Mouse (Mus musculus): ENCODE results near the gene Slc35g2. TPM values are rescaled to one million over a fixed set of nuclear protein-coding genes. Genes with fewer than 3 reads are reported as not detected.

Gene Slc35g2
- total and polyA plus RNA-seq, 3 experiments = not detected

- peak overlapping the region; percentile 83 to 96 (median 83) for H3K4me3 ChIP-seq (replicated peaks in 1 of 3; ENCODE audit: low read depth in 2 of 3, low read length in 2 of 3, poor library complexity in 1 of 3)
- H3K9me3 ChIP-seq (replicated peaks; ENCODE audit: low read length) = peaks cover 8% of the 10 kb centered on the region
- DNase-seq (ENCODE audit: extremely low read depth) = peak; percentile 45
- H3K4me1 ChIP-seq (ENCODE audit: control insufficient read depth in 1 of 2, insufficient read depth in 2 of 2) = peaks cover 0 to 29% of the 10 kb centered on the region in 2 experiments; a peak in 2 of 4 replicates
- peak overlapping the region; percentile 83; the same call in 1 of the 2 replicates for H3K27ac ChIP-seq (ENCODE audit: insufficient read depth, low read depth)
- H3K27me3 ChIP-seq (replicated peaks) = no peaks in the 10 kb centered on the region
- H3K36me3 ChIP-seq (replicated peaks in 1 of 2; ENCODE audit: control insufficient read depth in 1 of 2, insufficient read depth in 1 of 2, low read length in 1 of 2) = peaks cover 0 to 10% of the 10 kb centered on the region in 2 experiments
- H3K79me2 ChIP-seq (replicated peaks; ENCODE audit: control insufficient read depth, extremely low read depth, insufficient read depth, poor library complexity, severe bottlenecking) = peaks cover 44% of the 10 kb centered on the region
- dilution Hi-C loops (cut with MboI; ENCODE audit: extremely low pct_ligation_motif_present, extremely low pct_unique_long_range_greater_than_20kb, low sequenced_read_pairs) (no loop called here), in situ Hi-C loops (cut with MboI; ENCODE audit: low pct_ligation_motif_present, low pct_unique_long_range_greater_than_20kb, low sequenced_read_pairs) (no loop called here)
- peak overlapping the region; percentile 55 for H3K9ac ChIP-seq (ENCODE audit: insufficient read depth, low read depth)
- H3K4me2 ChIP-seq (ENCODE audit: insufficient read depth, low read depth, poor library complexity, severe bottlenecking) = peak overlapping the region; percentile 62
- TF ChIP-seq KAT2A (IDR thresholded peaks at IDR 0.05; ENCODE audit: insufficient replicate concordance, low read length) = 0 out of 2 replicates have a peak, but pooled peaks have one; percentile 3
- no peak for TF ChIP-seq ZNF384 (IDR thresholded peaks at IDR 0.05; ENCODE audit: low read depth, low read length)
- TF ChIP-seq SIN3A (IDR thresholded peaks at IDR 0.05; ENCODE audit: low read length) = peak; percentile 26; the same call in 1 of the 2 replicates
These were observed 25.8 kb downstream of the Slc35g2 start for GRCm38 (mm10) chr9:100544948-100545714.

DNA sequence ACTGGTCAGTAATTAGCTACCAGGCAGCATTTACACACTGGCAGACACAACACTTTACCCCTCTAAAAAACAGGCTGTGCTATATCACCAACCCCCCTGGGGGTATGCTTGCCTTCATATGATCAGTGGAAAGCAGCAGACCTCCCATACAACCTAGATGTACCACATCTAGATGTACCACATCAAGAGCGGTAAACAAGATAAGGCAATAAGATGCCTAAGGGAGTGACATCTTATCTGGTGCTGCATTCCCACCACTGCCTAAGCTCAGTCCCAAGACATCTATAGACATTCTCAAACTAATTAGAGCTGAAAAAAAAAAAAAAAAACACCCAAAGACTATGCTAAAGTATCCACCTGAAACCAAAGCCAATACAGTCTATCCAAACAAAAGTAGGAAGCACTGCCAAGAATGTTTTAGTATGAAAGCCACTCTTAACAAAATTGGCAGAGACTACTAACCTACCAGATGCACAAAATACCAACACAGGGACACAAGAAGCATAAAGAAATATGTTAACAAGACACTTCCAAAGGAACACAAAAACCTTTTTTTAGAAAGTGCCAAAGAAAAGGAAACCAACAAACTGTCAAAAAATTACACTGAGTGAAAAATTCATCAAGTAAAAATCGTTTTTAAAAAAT is 35.1 kb downstream of the Slc35g2 start:
- no peaks in the 10 kb centered on the region for H3K27me3 ChIP-seq (replicated peaks)
- H3K9me3 ChIP-seq (replicated peaks; ENCODE audit: low read length) = peaks cover 4% of the 10 kb centered on the region
- H3K79me2 ChIP-seq (replicated peaks; ENCODE audit: control insufficient read depth, extremely low read depth, insufficient read depth, poor library complexity, severe bottlenecking) = peaks cover 44% of the 10 kb centered on the region
- H3K4me2 ChIP-seq (ENCODE audit: insufficient read depth, low read depth, poor library complexity, severe bottlenecking) = no peak overlapping the region
- peaks cover 0 to 20% of the 10 kb centered on the region in 2 experiments; a peak in 2 of 4 replicates for H3K4me1 ChIP-seq (ENCODE audit: control insufficient read depth in 1 of 2, insufficient read depth in 2 of 2)
- dilution Hi-C loops (cut with MboI; ENCODE audit: extremely low pct_ligation_motif_present, extremely low pct_unique_long_range_greater_than_20kb, low sequenced_read_pairs) = no loop called here
- peaks cover 0 to 13% of the 10 kb centered on the region in 2 experiments for H3K36me3 ChIP-seq (replicated peaks in 1 of 2; ENCODE audit: control insufficient read depth in 1 of 2, insufficient read depth in 1 of 2, low read length in 1 of 2)
- no peak for TF ChIP-seq TBP (conservative IDR thresholded peaks at IDR 0.05; ENCODE audit: low read depth, low read length)
- TF ChIP-seq ZMIZ1 (IDR thresholded peaks at IDR 0.05; ENCODE audit: low read depth, low read length) = no peak
- no peak for TF ChIP-seq UBTF (IDR thresholded peaks at IDR 0.05; ENCODE audit: low read depth, low read length)
- no peak for TF ChIP-seq USF1 (IDR thresholded peaks at IDR 0.05; ENCODE audit: low read depth, low read length)
- TF ChIP-seq RAD21 (IDR thresholded peaks at IDR 0.05; ENCODE audit: low read depth, low read length) = no peak
- no peak for TF ChIP-seq ZC3H11A (IDR thresholded peaks at IDR 0.05; ENCODE audit: low read depth, low read length)
- no peak for TF ChIP-seq MYC (IDR thresholded peaks at IDR 0.05; ENCODE audit: low read depth, low read length)
- no peak for TF ChIP-seq RCOR1 (conservative IDR thresholded peaks at IDR 0.05; ENCODE audit: low read depth, low read length)
- TF ChIP-seq MAFK (IDR thresholded peaks at IDR 0.05; ENCODE audit: insufficient replicate concordance, low read length) = no peak
- no peak for TF ChIP-seq NELFE (IDR thresholded peaks at IDR 0.05; ENCODE audit: low read depth, low read length)
- no peak for TF ChIP-seq ELF1 (IDR thresholded peaks at IDR 0.05; ENCODE audit: low read depth, low read length)
- no peak for TF ChIP-seq SMC3 (IDR thresholded peaks at IDR 0.05; ENCODE audit: low read depth, low read length)
- no peak for TF ChIP-seq CTCF (conservative IDR thresholded peaks at IDR 0.05 in 1 of 2, IDR thresholded peaks at IDR 0.05 in 1 of 2; ENCODE audit: low read depth in 2 of 2, low read length in 2 of 2)
- no peak for TF ChIP-seq KAT2A (IDR thresholded peaks at IDR 0.05; ENCODE audit: insufficient replicate concordance, low read length)
- no peak for TF ChIP-seq MAX (IDR thresholded peaks at IDR 0.05; ENCODE audit: low read length)
- H3K9ac ChIP-seq (ENCODE audit: insufficient read depth, low read depth) = no peak overlapping the region
- in situ Hi-C loops (cut with MboI; ENCODE audit: low pct_ligation_motif_present, low pct_unique_long_range_greater_than_20kb, low sequenced_read_pairs) = no loop called here
- DNase-seq (ENCODE audit: extremely low read depth) = no peak
- H3K4me3 ChIP-seq (replicated peaks in 1 of 3; ENCODE audit: low read depth in 2 of 3, low read length in 2 of 3, poor library complexity in 1 of 3) = no peak overlapping the region
- no peak overlapping the region for H3K27ac ChIP-seq (ENCODE audit: insufficient read depth, low read depth)
